Mouse (Mus musculus) urinary bladder, postnatal 4 days (tissue): ENCODE data around the gene Col6a1.
A peak's percentile ranks its signal among the peaks of the same experiment; 100 is the strongest.
"Not testable (repeated sequence)": the region's sequence is repeated elsewhere in the genome, so short reads cannot be mapped to it uniquely, and the experiment has no call there.

ENCODE experiments used
- DNase-seq, 2 experiments: peaks; one replicate each; pipeline ENCODE4 v3.0.0; 2021 to 2022; ENCODE audit warnings: low spot score in 2 of 2

The Col6a1 gene

GRCm38 (mm10) chr10:76725682-76726285, at the start of gene Col6a1:
TSS of gene Col6a1 (minus strand) at chr10:76726168.
- DNase-seq = peak in 1 of 2 experiments; percentile 31

GRCm38 (mm10) chr10:76771624-76772023, 45.7 kb upstream of the Col6a1 start:
- DNase-seq = no peak

GRCm38 (mm10) chr10:76771086-76771485, 45.1 kb upstream of the Col6a1 start:
- DNase-seq = no peak

GRCm38 (mm10) chr10:76769581-76769980, 43.6 kb upstream of the Col6a1 start:
- no peak for DNase-seq

- peak in 1 of 2 experiments; percentile 46 for DNase-seq
Measured at GRCm38 (mm10) chr10:76766196-76766595, 40.2 kb upstream of the Col6a1 start.

- DNase-seq = peak; percentile 10 to 13
Measured at GRCm38 (mm10) chr10:76764927-76765326, 39.0 kb upstream of the Col6a1 start.

- peak; percentile 9 to 47 for DNase-seq
Measured at GRCm38 (mm10) chr10:76763016-76763415, 37.0 kb upstream of the Col6a1 start.

GRCm38 (mm10) chr10:76762411-76762810, 36.4 kb upstream of the Col6a1 start:
- peak in 1 of 2 experiments; percentile 14 for DNase-seq

- peak in 1 of 2 experiments; percentile 10 for DNase-seq
Measured at GRCm38 (mm10) chr10:76759878-76760277, 33.9 kb upstream of the Col6a1 start.

GRCm38 (mm10) chr10:76753640-76754039, 27.7 kb upstream of the Col6a1 start:
- peak in 1 of 2 experiments; percentile 12 for DNase-seq

- DNase-seq = not testable (repeated sequence)
Measured at GRCm38 (mm10) chr10:76744267-76744666, 18.3 kb upstream of the Col6a1 start.

- peak in 1 of 2 experiments; percentile 10 for DNase-seq
Measured at GRCm38 (mm10) chr10:76736764-76737163, 10.8 kb upstream of the Col6a1 start.

- peak; percentile 60 to 80 for DNase-seq
Measured at GRCm38 (mm10) chr10:76734979-76735378, 9.0 kb upstream of the Col6a1 start.

GRCm38 (mm10) chr10:76733677-76734068, 7.7 kb upstream of the Col6a1 start:
- DNase-seq = no peak

GRCm38 (mm10) chr10:76732881-76733676, 7.1 kb upstream of the Col6a1 start:
- peak; percentile 81 to 90 for DNase-seq

GRCm38 (mm10) chr10:76732391-76732790, 6.4 kb upstream of the Col6a1 start:
- DNase-seq = no peak

- DNase-seq = peak in 1 of 2 experiments; percentile 58
Measured at GRCm38 (mm10) chr10:76731621-76732239, 5.8 kb upstream of the Col6a1 start.

- DNase-seq = peak in 1 of 2 experiments; percentile 21
Measured at GRCm38 (mm10) chr10:76729631-76730620, 4.0 kb upstream of the Col6a1 start.

- DNase-seq = peak; percentile 77 to 93
Measured at GRCm38 (mm10) chr10:76728369-76728768, 2.4 kb upstream of the Col6a1 start.

GRCm38 (mm10) chr10:76727301-76727700, 1.3 kb upstream of the Col6a1 start:
- DNase-seq = peak in 1 of 2 experiments; percentile 17

GRCm38 (mm10) chr10:76726866-76727265, 898 bp upstream of the Col6a1 start:
- peak in 1 of 2 experiments; percentile 15 for DNase-seq
